Mouse (Mus musculus) heart, adult 2 months (tissue): ENCODE measurements at regions not wholly inside any gene's neighbourhood (a gene's known extent, or its start where the extent isn't known, plus 50 kb on each side); places are given as distances from the start of the nearest gene placed in this dataset.

ENCODE experiments used
- DNase-seq, 2 experiments: peaks; one replicate each; pipeline ENCODE4 v3.0.0; 2021
- H3K27ac ChIP-seq: fragments of 200-600 bp; 2 replicates; pipeline ENCODE4 v1.8.1; 2022
- H3K27me3 ChIP-seq: fragments of 200-500 bp; 2 replicates; pipeline ENCODE4 v1.6.1; 2012; ENCODE audit warnings: mild to moderate bottlenecking, low read length, inconsistent platforms, mixed read lengths; ENCODE audit not compliant: control insufficient read depth, insufficient read depth
- H3K36me3 ChIP-seq: fragments of 200-500 bp; 2 replicates; pipeline ENCODE4 v1.6.1; 2012; ENCODE audit warnings: low read length, inconsistent platforms; ENCODE audit not compliant: control insufficient read depth, insufficient read depth
- H3K4me1 ChIP-seq: fragments of 200-500 bp; 2 replicates; pipeline ENCODE4 v1.6.1; 2011; ENCODE audit warnings: low read length; ENCODE audit not compliant: control insufficient read depth, insufficient read depth
- H3K4me3 ChIP-seq: fragments of 200-600 bp; 2 replicates; pipeline ENCODE4 v1.8.1; 2022
- H3K79me2 ChIP-seq: fragments of 200-500 bp; replicated peaks from 2 replicates; pipeline ENCODE4 v1.6.1; 2012; ENCODE audit warnings: mild to moderate bottlenecking, inconsistent platforms, low read length, moderate library complexity, mixed read lengths; ENCODE audit not compliant: control insufficient read depth, insufficient read depth
- H3K9ac ChIP-seq: fragments of 200-500 bp; 2 replicates; pipeline ENCODE4 v1.6.1; 2012; ENCODE audit warnings: low read depth, mild to moderate bottlenecking, control low read depth, inconsistent platforms, low read length, mixed read lengths
- CTCF ChIP-seq: fragments of 200-600 bp; IDR thresholded peaks from 2 replicates; pipeline ENCODE4 v1.8.1; 2022; ENCODE audit warnings: antibody characterized with exemption, mild to moderate bottlenecking, moderate library complexity
- EP300 ChIP-seq: fragments of 200-500 bp; IDR thresholded peaks from 2 replicates; pipeline ENCODE4 v1.6.1; 2011; ENCODE audit warnings: low read depth, low read length, control low read depth; ENCODE audit not compliant: insufficient read depth
- POLR2A ChIP-seq: fragments of 200-500 bp; IDR thresholded peaks from 2 replicates; pipeline ENCODE4 v1.6.1; 2011; ENCODE audit warnings: mild to moderate bottlenecking, low read depth, low read length, control low read depth; ENCODE audit not compliant: insufficient read depth
- WGBS: fragments of 180-500 bp; shearing (Covaris S2); methylation state at CpG from one replicate; pipeline ENCODE4 v1.1.7; 2018; 5-methylcytosine and 5-hydroxymethylcytosine counted together
- intact Hi-C: fragments of 180-260 bp; cut with DNase I; formaldehyde crosslinking; loops from one replicate; pipeline ENCODE4 v1.15.1; 2025

- H3K27ac ChIP-seq = no peak overlapping the region
- DNase-seq = peak in 1 of 2 experiments; percentile 7
- H3K9ac ChIP-seq = no peak overlapping the region
- no peaks in the 10 kb centered on the region for H3K79me2 ChIP-seq
- TF ChIP-seq EP300 = no peak
- TF ChIP-seq CTCF = no peak
- TF ChIP-seq POLR2A = no peak
- no peak overlapping the region for H3K4me3 ChIP-seq
- 69% methylated on average over 2 of the region's 2 CpGs for WGBS
- intact Hi-C loops = no loop called here
- H3K27me3 ChIP-seq = no peaks in the 10 kb centered on the region
- H3K36me3 ChIP-seq = no peaks in the 10 kb centered on the region
- H3K4me1 ChIP-seq = no peaks in the 10 kb centered on the region
Observed at GRCm38 (mm10) chr10:91979841-91980240, 742.4 kb downstream of the Nedd1 start.

GRCm38 (mm10) chr10:91971951-91972350 lies 750.3 kb downstream of the Nedd1 start:
- intact Hi-C loops = no loop called here
- DNase-seq = no peak
- H3K4me3 ChIP-seq = no peak overlapping the region
- no peak overlapping the region for H3K27ac ChIP-seq
- H3K4me1 ChIP-seq = no peaks in the 10 kb centered on the region
- WGBS = 72% methylated on average over 2 of the region's 2 CpGs
- no peaks in the 10 kb centered on the region for H3K79me2 ChIP-seq
- H3K9ac ChIP-seq = no peak overlapping the region
- no peaks in the 10 kb centered on the region for H3K27me3 ChIP-seq
- no peaks in the 10 kb centered on the region for H3K36me3 ChIP-seq
- TF ChIP-seq CTCF (no peak), POLR2A (no peak), EP300 (no peak)

DNA sequence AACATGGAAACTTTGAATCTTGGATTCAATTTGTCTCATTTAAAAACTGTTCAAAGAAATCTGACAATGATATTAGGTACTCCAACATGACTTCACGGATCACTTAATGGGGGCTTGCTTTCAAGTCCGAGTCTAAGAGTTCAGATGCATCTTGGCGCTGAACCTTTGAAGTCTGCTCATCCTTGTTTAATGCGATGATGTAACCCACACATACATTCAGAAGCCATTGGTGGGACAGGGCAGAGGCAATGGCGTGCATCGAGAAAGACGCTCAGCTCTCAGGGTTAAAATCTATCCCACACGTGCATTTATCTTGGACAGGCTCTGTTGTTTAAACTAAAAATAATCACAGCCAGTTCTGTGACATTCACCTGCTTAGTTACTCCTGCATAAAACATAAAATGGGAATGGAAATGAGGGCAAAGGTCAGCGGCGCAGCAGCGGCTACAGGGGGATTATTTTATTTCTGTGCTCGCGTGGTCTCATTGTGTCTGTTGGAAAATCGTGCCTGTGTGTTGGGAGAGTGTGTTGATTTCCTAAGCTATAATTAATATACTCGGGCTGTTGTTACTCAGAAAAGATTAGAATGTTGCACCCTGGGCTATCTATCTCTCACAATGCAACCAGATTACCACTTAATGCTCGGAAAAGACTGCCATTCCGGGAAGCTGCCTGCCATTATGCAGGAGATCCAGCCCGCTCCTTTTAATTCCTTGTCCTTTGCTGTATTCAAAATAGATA lies 754.5 kb downstream of the Nedd1 start:
- H3K4me3 ChIP-seq = no peak overlapping the region
- no peak overlapping the region for H3K9ac ChIP-seq
- no peaks in the 10 kb centered on the region for H3K36me3 ChIP-seq
- H3K27me3 ChIP-seq = no peaks in the 10 kb centered on the region
- TF ChIP-seq CTCF (no peak), EP300 (no peak), POLR2A (no peak)
- no peak overlapping the region for H3K27ac ChIP-seq
- no peaks in the 10 kb centered on the region for H3K4me1 ChIP-seq
- DNase-seq = no peak
- intact Hi-C loops = no loop called here
- WGBS = 76% methylated on average over 18 of the region's 18 CpGs
- H3K79me2 ChIP-seq = no peaks in the 10 kb centered on the region

DNA sequence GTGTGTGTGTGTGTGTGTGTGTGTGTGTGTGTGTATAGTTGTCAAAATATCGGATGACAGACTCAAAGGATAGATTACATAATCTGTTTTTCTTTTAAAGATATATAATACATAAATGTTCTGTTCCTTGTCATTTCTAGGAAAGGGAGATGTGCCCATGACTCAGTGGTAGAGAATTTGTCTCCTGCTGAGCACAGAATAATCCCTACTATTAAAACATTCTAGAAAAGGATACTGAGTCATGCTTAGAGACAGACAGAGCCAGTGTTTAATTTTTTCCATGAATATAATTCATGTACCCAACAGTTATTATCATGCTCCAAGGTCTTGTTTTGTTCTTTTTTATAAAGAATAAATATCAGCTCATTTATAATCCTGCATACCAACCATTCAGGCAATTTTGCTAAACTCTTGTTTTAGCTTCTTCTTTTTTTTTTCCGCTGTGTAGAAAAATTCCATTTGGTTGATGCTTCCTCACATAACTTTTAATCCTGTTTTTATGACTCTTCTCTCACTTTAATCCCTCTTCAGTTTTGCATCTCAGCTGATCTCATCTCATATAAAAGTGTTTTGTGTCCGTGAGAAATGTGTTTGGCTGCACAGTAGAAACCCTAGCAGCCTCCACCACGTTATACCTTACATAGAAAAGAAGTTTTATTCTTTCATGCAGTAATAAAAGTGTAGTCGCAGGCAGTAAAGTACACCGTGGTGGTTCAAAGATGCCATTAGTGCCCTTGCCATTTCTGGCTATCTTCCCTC lies 762.3 kb downstream of the Nedd1 start:
- TF ChIP-seq POLR2A = no peak
- no peak for TF ChIP-seq CTCF
- no peak for TF ChIP-seq EP300
- WGBS = 84% methylated on average over 6 of the region's 6 CpGs
- intact Hi-C loops = no loop called here

GRCm38 (mm10) chr10:91953078-91953477 lies 769.1 kb downstream of the Nedd1 start:
- Histone ChIP-seq H3K27me3 (no peaks in the 10 kb centered on the region), H3K4me3 (no peak overlapping the region), H3K79me2 (no peaks in the 10 kb centered on the region), H3K27ac (no peak overlapping the region), H3K9ac (no peak overlapping the region), H3K4me1 (no peaks in the 10 kb centered on the region), H3K36me3 (no peaks in the 10 kb centered on the region)
- WGBS = 80% methylated on average over 1 of the region's 1 CpGs
- intact Hi-C loops = no loop called here
- TF ChIP-seq POLR2A (no peak), CTCF (no peak), EP300 (no peak)
- no peak for DNase-seq

More for the DNA sequence above, 762.3 kb downstream of the Nedd1 start:
- H3K79me2 ChIP-seq = no peaks in the 10 kb centered on the region
- no peak overlapping the region for H3K9ac ChIP-seq
- H3K27ac ChIP-seq = no peak overlapping the region
- no peaks in the 10 kb centered on the region for H3K36me3 ChIP-seq
- DNase-seq = no peak
- H3K27me3 ChIP-seq = no peaks in the 10 kb centered on the region
- no peaks in the 10 kb centered on the region for H3K4me1 ChIP-seq
- no peak overlapping the region for H3K4me3 ChIP-seq

- Histone ChIP-seq H3K9ac (no peak overlapping the region), H3K4me1 (no peaks in the 10 kb centered on the region), H3K79me2 (no peaks in the 10 kb centered on the region), H3K27ac (no peak overlapping the region), H3K36me3 (no peaks in the 10 kb centered on the region), H3K4me3 (no peak overlapping the region), H3K27me3 (no peaks in the 10 kb centered on the region)
- WGBS = 72% methylated on average over 3 of the region's 3 CpGs
- intact Hi-C loops = no loop called here
- no peak for DNase-seq
- TF ChIP-seq EP300 = no peak
- TF ChIP-seq CTCF = no peak
- no peak for TF ChIP-seq POLR2A
Observed at GRCm38 (mm10) chr10:91923626-91924025, 742.5 kb upstream of the Tmpo start.
